8 mouse cellular contexts compared by ENCODE assay signal in genomic region chr4:141210524-141211219, GRCm38 (mm10). TPM values are rescaled to one million over a fixed set of nuclear protein-coding genes. Genes with fewer than 3 reads are reported as not detected.
DNase-seq lines count a peak whose midpoint lies in the region; ATAC-seq and TF ChIP-seq lines count a peak whose summit lies in the region.

No protein-coding gene starts in this region.

- H3K27ac ChIP-seq in gastrocnemius, adult 2 months: peak overlapping the region; percentile 90
- peak overlapping the region; percentile 84 for H3K27ac ChIP-seq in liver, embryonic 12.5 days
- H3K27ac ChIP-seq in stomach, embryonic 14.5 days (ENCODE audit: low read length): 0 out of 2 replicates have a peak overlapping the region, but pooled peaks have one; percentile 15

- ATAC-seq in granulocyte monocyte progenitor cell, adult 5-6 weeks (replicated peaks; ENCODE audit: poor library complexity, severe bottlenecking): peak; percentile 33; the same call in 1 of the 2 replicates
- ATAC-seq in liver, embryonic 12.5 days: peak; percentile 57
- ATAC-seq in stomach, embryonic 14.5 days (ENCODE audit: insufficient number of reproducible peaks, insufficient read depth, low FRiP score, low read depth): no peak

- WGBS in liver, embryonic 12.5 days (ENCODE audit: insufficient replicate concordance): 62% methylated on average over 14 of the region's 14 CpGs
- 64% methylated on average over 14 of the region's 14 CpGs for WGBS in stomach, embryonic 14.5 days

- H3K36me3 ChIP-seq in liver, embryonic 12.5 days: no peaks in the 10 kb centered on the region
- H3K36me3 ChIP-seq in stomach, embryonic 14.5 days (ENCODE audit: control insufficient read depth, insufficient read depth, low read length): no peaks in the 10 kb centered on the region

- H3K9ac ChIP-seq in liver, embryonic 12.5 days: peak overlapping the region; percentile 63
- no peak overlapping the region for H3K9ac ChIP-seq in stomach, embryonic 14.5 days (replicated peaks; ENCODE audit: low read depth, low read length)

- no peak for TF ChIP-seq CTCF in gastrocnemius, adult 2 months (IDR thresholded peaks at IDR 0.05)

- H3K27me3 ChIP-seq in liver, embryonic 12.5 days (replicated peaks): no peaks in the 10 kb centered on the region
- no peaks in the 10 kb centered on the region for H3K27me3 ChIP-seq in stomach, embryonic 14.5 days (ENCODE audit: control insufficient read depth, insufficient read depth, low read length)

- peak overlapping the region; percentile 68 for H3K4me3 ChIP-seq in gastrocnemius, adult 2 months
- H3K4me3 ChIP-seq in liver, embryonic 12.5 days: peak overlapping the region; percentile 52
- peak overlapping the region; percentile 17 for H3K4me3 ChIP-seq in stomach, embryonic 14.5 days (ENCODE audit: low read depth, low read length)

- peak overlapping the region; percentile 60 for H3K4me2 ChIP-seq in liver, embryonic 12.5 days
- H3K4me2 ChIP-seq in stomach, embryonic 14.5 days (replicated peaks; ENCODE audit: low read depth, low read length): peak overlapping the region; percentile 42

- intact Hi-C loops in gastrocnemius, adult 2 months (cut with DNase I): loop anchor here (5.0 kb wide), 1 partner anchor 63 kb away; the partner anchor contains the start of gene Fbxo42
- intact Hi-C loops in gastrocnemius, postnatal 36 days (cut with DNase I): loop anchor here (5.0 kb wide), 1 partner anchor 68 kb away; no protein-coding TSS in a partner anchor

- DNase-seq in gastrocnemius, adult 2 months: no peak
- DNase-seq in gastrocnemius, postnatal 36 days: no peak
- DNase-seq in CD4-positive, CD25-positive, alpha-beta regulatory T cell, adult 2 months (ENCODE audit: low read depth, low spot score): peak; percentile 79
- DNase-seq in urinary bladder, adult 2 months (ENCODE audit: low spot score): no peak
- no peak for DNase-seq in cerebellum, adult 9-11 months

- peaks cover 28% of the 10 kb centered on the region for H3K4me1 ChIP-seq in liver, embryonic 12.5 days
- 0 out of 2 replicates have a peak, but pooled peaks cover 5% of the 10 kb centered on the region for H3K4me1 ChIP-seq in stomach, embryonic 14.5 days (ENCODE audit: control insufficient read depth, insufficient read depth, low read length)

- H3K9me3 ChIP-seq in liver, embryonic 12.5 days (replicated peaks): no peaks in the 10 kb centered on the region
- no peaks in the 10 kb centered on the region for H3K9me3 ChIP-seq in stomach, embryonic 14.5 days (ENCODE audit: control insufficient read depth, low read depth, low read length)

RNA-seq across cellular contexts. Expression of gene Rsg1, which starts 3.1 kb away (rescaled TPM):
- total RNA-seq in gastrocnemius, adult 2 months (2021): not detected
- not detected for total RNA-seq in gastrocnemius, postnatal 36 days (2021)
- total RNA-seq in granulocyte monocyte progenitor cell, adult 5-6 weeks (2014; fragmentation: Nextera tagmentation): 1.4 and 1.8 TPM in 2 replicates
- 1.4 and 2.6 TPM in 2 replicates for total RNA-seq in granulocyte monocyte progenitor cell, adult 5-6 weeks (2017)
- polyA plus RNA-seq in liver, embryonic 12.5 days (2016; fragmentation: Nextera tagmentation; extraction: Ambion mirVana): 3.3 and 3.5 TPM in 2 replicates
- polyA plus RNA-seq in stomach, embryonic 14.5 days (2014; fragmentation: Nextera tagmentation; extraction: Ambion mirVana): 5.2 and 6.5 TPM in 2 replicates
- 2.4 and 2.6 TPM in 2 replicates for polyA plus RNA-seq in urinary bladder, adult 2 months (2012; rRNA removed)

RNA-seq across cellular contexts. Expression of gene Arhgef19, which starts 28.6 kb away (rescaled TPM):
- total RNA-seq in gastrocnemius, adult 2 months (2021): under 1 TPM; 0.31 to 0.33 TPM
- total RNA-seq in gastrocnemius, postnatal 36 days (2021): under 1 TPM; 0.26 to 0.69 TPM
- total RNA-seq in granulocyte monocyte progenitor cell, adult 5-6 weeks (2014; fragmentation: Nextera tagmentation): not detected in 2 replicates
- total RNA-seq in granulocyte monocyte progenitor cell, adult 5-6 weeks (2017): not detected in 2 replicates
- 1.9 and 2.4 TPM in 2 replicates for polyA plus RNA-seq in liver, embryonic 12.5 days (2016; fragmentation: Nextera tagmentation; extraction: Ambion mirVana)
- 23.0 and 26.4 TPM in 2 replicates for polyA plus RNA-seq in stomach, embryonic 14.5 days (2014; fragmentation: Nextera tagmentation; extraction: Ambion mirVana)
- 8.3 and 13.5 TPM in 2 replicates for polyA plus RNA-seq in urinary bladder, adult 2 months (2012; rRNA removed)

Comparison
In these comparisons a context has a peak if more than half of its experiments do, and no peak if none do; other contexts are left out.
1. H3K27ac ChIP-seq: peak in every context shown above with its lines; median percentile 90 in gastrocnemius, adult 2 months; 84 in liver, embryonic 12.5 days; 15 in stomach, embryonic 14.5 days.
2. H3K4me3 ChIP-seq: peak in every context shown above with its lines; median percentile 68 in gastrocnemius, adult 2 months; 52 in liver, embryonic 12.5 days; 17 in stomach, embryonic 14.5 days.